Mouse (Mus musculus): Measurements from ENCODE around the gene Nmrk2. TPM values are rescaled to one million over a fixed set of nuclear protein-coding genes. Genes with fewer than 3 reads are reported as not detected.
A peak's percentile ranks its signal among the peaks of the same experiment; 100 is the strongest.

The Nmrk2 gene
- polyA plus RNA-seq, 1 experiment: 0.18 TPM

DNA sequence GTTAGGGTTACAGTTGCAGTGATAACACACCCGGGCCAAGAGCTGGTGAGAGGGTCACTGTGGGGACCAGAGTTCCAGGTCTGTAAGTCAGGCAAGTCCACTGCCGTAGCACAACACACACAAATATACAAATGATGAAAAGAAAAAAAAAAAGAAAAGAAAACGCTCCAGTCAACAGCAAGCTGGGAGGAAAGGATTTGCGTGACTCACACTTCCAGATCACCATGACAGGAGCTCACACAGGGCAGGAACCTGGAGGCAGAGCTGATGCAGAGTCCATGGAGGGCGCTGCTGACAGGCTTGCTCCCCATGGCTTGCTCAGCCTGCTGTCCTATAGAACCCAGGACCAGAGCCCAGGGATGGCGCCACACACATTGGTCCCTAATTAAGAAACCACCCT is 32.4 kb upstream of the Nmrk2 start:
- TF ChIP-seq CTCF (IDR thresholded peaks at IDR 0.05; ENCODE audit: control insufficient read depth, insufficient read depth, insufficient read length): no peak
- no peak for TF ChIP-seq MYOG (IDR thresholded peaks at IDR 0.05; ENCODE audit: control insufficient read depth, extremely low read depth, insufficient read length)
- TF ChIP-seq MYOD1 (IDR thresholded peaks at IDR 0.05; ENCODE audit: control insufficient read depth, insufficient read length, low read depth): no peak
- no peak for TF ChIP-seq CEBPB (IDR thresholded peaks at IDR 0.05; ENCODE audit: low read depth)
- TF ChIP-seq FOSL1 (IDR thresholded peaks at IDR 0.05; ENCODE audit: insufficient read depth, low read length, poor library complexity, severe bottlenecking): no peak
- TF ChIP-seq USF1 (IDR thresholded peaks at IDR 0.05; ENCODE audit: low read depth): no peak
- no peak for TF ChIP-seq MAX (IDR thresholded peaks at IDR 0.05)
- Histone ChIP-seq H3K36me3 (ENCODE audit: control insufficient read depth, insufficient read depth) (no peaks in the 10 kb centered on the region), H3K79me3 (ENCODE audit: low read depth) (no peaks in the 10 kb centered on the region), H3K79me2 (ENCODE audit: control insufficient read depth, insufficient read depth) (no peaks in the 10 kb centered on the region), H3K4me3 (ENCODE audit: insufficient read depth, poor library complexity, severe bottlenecking) (no peak overlapping the region), H3K27me3 (ENCODE audit: control insufficient read depth, insufficient read depth, insufficient read length) (no peaks in the 10 kb centered on the region), H3ac (ENCODE audit: control insufficient read depth, insufficient read length, low read depth) (no peak overlapping the region)

DNA sequence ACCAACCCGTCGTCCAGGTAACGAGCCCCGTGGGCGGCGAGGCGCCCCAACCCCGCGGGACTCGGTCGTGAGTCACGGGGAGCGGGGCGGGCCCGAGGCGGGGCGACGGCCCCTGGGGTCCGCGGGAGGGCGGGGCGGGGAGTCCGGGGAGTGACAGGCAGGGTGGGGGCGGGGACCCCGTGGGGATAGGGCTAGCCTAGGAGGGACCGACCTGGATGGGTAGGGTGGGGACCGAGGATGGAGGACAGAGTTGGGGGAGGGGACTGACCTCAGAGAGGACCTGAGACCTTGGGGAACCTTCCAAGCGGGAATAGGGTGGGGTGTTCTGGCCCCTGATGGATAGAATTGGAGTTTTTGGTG is 31.4 kb upstream of the Nmrk2 start:
- no peaks in the 10 kb centered on the region for H3K79me3 ChIP-seq (ENCODE audit: low read depth)

DNA sequence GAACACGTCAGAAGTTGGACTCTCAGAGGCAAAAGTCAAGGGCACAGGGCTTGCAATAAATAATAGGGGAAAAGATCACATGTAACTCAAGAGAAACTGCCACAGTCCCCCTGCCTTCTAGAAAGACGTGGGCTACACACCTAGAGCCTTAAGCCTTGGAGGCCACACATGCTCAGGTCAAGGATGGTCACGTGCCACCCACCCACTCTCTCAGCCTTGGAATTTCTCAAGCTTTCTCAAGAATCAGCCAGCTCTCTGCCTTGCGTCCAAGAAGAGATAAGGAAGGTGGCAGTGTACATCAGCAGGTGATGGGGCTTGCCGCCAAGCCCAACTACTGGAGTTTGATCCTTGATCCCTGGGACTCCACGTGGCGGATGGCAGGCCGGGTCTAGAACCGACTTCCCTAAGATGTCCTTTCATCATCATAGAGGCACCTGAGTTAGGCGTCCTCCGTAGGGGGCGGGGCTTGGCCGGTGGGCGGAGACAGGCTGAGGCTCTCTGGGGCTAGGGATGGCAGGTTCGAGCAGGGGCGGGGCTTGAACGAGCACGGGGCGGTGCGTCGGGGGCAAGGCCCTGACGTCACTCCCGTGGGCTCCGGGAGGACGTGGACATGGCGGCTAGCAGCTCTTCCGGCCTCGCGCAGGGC is 30.9 kb upstream of the Nmrk2 start, which contains the start of gene Zfr2:
Gene Zfr2, plus strand, starts transcription at position 576 of the 646 bp plus-strand sequence.
- Histone ChIP-seq H3K4me3 (ENCODE audit: insufficient read depth, poor library complexity, severe bottlenecking) (peak within 1 kb of the TSS; percentile 25), H3K79me3 (ENCODE audit: low read depth) (no peaks in the 10 kb centered on the region), H3K79me2 (ENCODE audit: control insufficient read depth, insufficient read depth) (no peaks in the 10 kb centered on the region), H3K36me3 (ENCODE audit: control insufficient read depth, insufficient read depth) (no peaks in the 10 kb centered on the region), H3ac (ENCODE audit: control insufficient read depth, insufficient read length, low read depth) (peak within 1 kb of the TSS; percentile 45), H3K27me3 (ENCODE audit: control insufficient read depth, insufficient read depth, insufficient read length) (no peaks in the 10 kb centered on the region)
- TF ChIP-seq USF1 (IDR thresholded peaks at IDR 0.05; ENCODE audit: low read depth): peak; percentile 54
- no peak for TF ChIP-seq CEBPB (IDR thresholded peaks at IDR 0.05; ENCODE audit: low read depth)

More for the DNA sequence above, 31.4 kb upstream of the Nmrk2 start:
- no peaks in the 10 kb centered on the region for H3K27me3 ChIP-seq (ENCODE audit: control insufficient read depth, insufficient read depth, insufficient read length)
- H3K79me2 ChIP-seq (ENCODE audit: control insufficient read depth, insufficient read depth): no peaks in the 10 kb centered on the region
- H3K36me3 ChIP-seq (ENCODE audit: control insufficient read depth, insufficient read depth): no peaks in the 10 kb centered on the region
- H3ac ChIP-seq (ENCODE audit: control insufficient read depth, insufficient read length, low read depth): peak overlapping the region; percentile 45
- TF ChIP-seq MYOG (IDR thresholded peaks at IDR 0.05; ENCODE audit: control insufficient read depth, extremely low read depth, insufficient read length) (no peak), MAX (IDR thresholded peaks at IDR 0.05) (no peak), FOSL1 (IDR thresholded peaks at IDR 0.05; ENCODE audit: insufficient read depth, low read length, poor library complexity, severe bottlenecking) (no peak), CEBPB (IDR thresholded peaks at IDR 0.05; ENCODE audit: low read depth) (no peak), CTCF (IDR thresholded peaks at IDR 0.05; ENCODE audit: control insufficient read depth, insufficient read depth, insufficient read length) (no peak), USF1 (IDR thresholded peaks at IDR 0.05; ENCODE audit: low read depth) (no peak), MYOD1 (IDR thresholded peaks at IDR 0.05; ENCODE audit: control insufficient read depth, insufficient read length, low read depth) (no peak)
- H3K4me3 ChIP-seq (ENCODE audit: insufficient read depth, poor library complexity, severe bottlenecking): peak overlapping the region; percentile 25

DNA sequence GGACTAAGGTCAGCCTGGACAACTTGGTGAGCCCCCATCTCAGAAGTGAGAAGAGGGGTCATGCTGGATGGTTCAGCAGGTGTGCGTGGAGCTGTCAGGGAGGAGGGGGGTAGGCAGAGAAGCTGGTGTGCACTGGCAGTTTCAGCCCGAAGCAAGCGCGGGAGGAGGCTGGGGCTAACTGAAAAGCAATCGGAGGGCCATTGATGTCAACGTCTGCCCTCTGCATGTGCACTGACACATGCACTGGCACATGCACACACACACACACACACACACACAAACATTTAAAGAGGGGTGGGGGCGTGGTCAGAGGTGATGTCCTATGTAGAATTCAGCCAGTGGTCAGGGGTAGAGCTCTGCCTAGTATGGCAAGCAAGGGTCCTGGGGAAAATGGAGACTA is 29.6 kb upstream of the Nmrk2 start:
- Histone ChIP-seq H3K79me3 (ENCODE audit: low read depth) (no peaks in the 10 kb centered on the region), H3K36me3 (ENCODE audit: control insufficient read depth, insufficient read depth) (no peaks in the 10 kb centered on the region), H3K4me3 (ENCODE audit: insufficient read depth, poor library complexity, severe bottlenecking) (no peak overlapping the region), H3K79me2 (ENCODE audit: control insufficient read depth, insufficient read depth) (no peaks in the 10 kb centered on the region), H3ac (ENCODE audit: control insufficient read depth, insufficient read length, low read depth) (no peak overlapping the region), H3K27me3 (ENCODE audit: control insufficient read depth, insufficient read depth, insufficient read length) (no peaks in the 10 kb centered on the region)
- no peak for TF ChIP-seq USF1 (IDR thresholded peaks at IDR 0.05; ENCODE audit: low read depth)
- TF ChIP-seq CTCF (IDR thresholded peaks at IDR 0.05; ENCODE audit: control insufficient read depth, insufficient read depth, insufficient read length): no peak
- no peak for TF ChIP-seq CEBPB (IDR thresholded peaks at IDR 0.05; ENCODE audit: low read depth)
- no peak for TF ChIP-seq MYOD1 (IDR thresholded peaks at IDR 0.05; ENCODE audit: control insufficient read depth, insufficient read length, low read depth)
- no peak for TF ChIP-seq MAX (IDR thresholded peaks at IDR 0.05)
- no peak for TF ChIP-seq FOSL1 (IDR thresholded peaks at IDR 0.05; ENCODE audit: insufficient read depth, low read length, poor library complexity, severe bottlenecking)
- TF ChIP-seq MYOG (IDR thresholded peaks at IDR 0.05; ENCODE audit: control insufficient read depth, extremely low read depth, insufficient read length): no peak

DNA sequence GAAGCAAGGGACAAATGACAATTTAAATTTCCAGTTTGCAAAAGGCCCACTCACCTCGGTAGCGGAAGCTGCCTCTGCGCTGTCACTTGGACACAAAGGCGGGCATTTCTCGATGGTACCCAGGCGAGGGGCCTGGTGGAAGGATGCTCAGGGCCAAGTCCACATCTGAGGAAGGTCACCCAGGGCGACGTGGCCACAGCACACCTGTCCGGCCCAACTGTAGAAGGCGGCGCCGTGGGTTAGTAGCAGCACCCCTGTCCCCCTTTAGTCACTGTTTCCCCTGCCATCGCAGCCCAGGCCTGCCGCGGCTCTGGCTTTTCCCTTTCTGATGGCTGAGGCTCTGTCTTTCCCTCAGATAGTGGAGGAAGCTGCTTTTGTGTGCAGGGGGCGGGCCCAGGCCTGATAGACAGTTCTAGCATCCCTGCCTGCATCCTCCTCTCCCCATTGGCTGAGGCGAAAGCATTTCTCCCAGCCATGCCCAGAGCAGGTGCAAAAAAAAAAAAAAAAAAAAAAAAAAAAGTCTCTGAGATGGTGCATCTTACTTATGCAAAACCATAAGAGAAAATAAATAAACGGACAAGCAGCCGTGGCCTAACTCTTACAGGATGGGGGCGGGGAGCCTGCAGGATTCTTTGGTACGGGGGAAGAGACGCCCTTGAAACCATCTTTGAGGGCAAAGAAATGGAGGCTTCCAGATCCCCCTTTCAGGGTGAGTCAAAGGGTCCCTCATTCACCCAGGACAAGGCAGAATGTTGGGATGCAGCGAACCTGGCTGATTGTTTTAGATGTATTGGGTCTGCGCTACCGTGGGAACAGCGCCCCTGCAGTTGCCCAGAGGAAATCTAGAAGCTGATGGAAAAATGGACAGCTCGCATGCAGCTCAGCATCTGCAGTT is 28.8 kb upstream of the Nmrk2 start, which contains the start of gene Atcay:
Gene Atcay, minus strand, starts transcription at position 396 of the 895 bp plus-strand sequence.
- TF ChIP-seq USF1 (IDR thresholded peaks at IDR 0.05; ENCODE audit: low read depth): no peak
- no peak for TF ChIP-seq MYOD1 (IDR thresholded peaks at IDR 0.05; ENCODE audit: control insufficient read depth, insufficient read length, low read depth)
- no peak for TF ChIP-seq CEBPB (IDR thresholded peaks at IDR 0.05; ENCODE audit: low read depth)
- no peak for TF ChIP-seq MAX (IDR thresholded peaks at IDR 0.05)
- TF ChIP-seq MYOG (IDR thresholded peaks at IDR 0.05; ENCODE audit: control insufficient read depth, extremely low read depth, insufficient read length): no peak
- no peak for TF ChIP-seq FOSL1 (IDR thresholded peaks at IDR 0.05; ENCODE audit: insufficient read depth, low read length, poor library complexity, severe bottlenecking)
- Histone ChIP-seq H3ac (ENCODE audit: control insufficient read depth, insufficient read length, low read depth) (no peak within 1 kb of the TSS), H3K27me3 (ENCODE audit: control insufficient read depth, insufficient read depth, insufficient read length) (no peaks in the 10 kb centered on the region), H3K79me3 (ENCODE audit: low read depth) (no peaks in the 10 kb centered on the region), H3K36me3 (ENCODE audit: control insufficient read depth, insufficient read depth) (no peaks in the 10 kb centered on the region), H3K4me3 (ENCODE audit: insufficient read depth, poor library complexity, severe bottlenecking) (no peak within 1 kb of the TSS), H3K79me2 (ENCODE audit: control insufficient read depth, insufficient read depth) (no peaks in the 10 kb centered on the region)

Data from C2C12 (cell line).